Mouse (Mus musculus): ENCODE results near the gene Muc3a.

Gene Muc3a

GRCm38 (mm10) chr5:137212289-137212688, at the start of gene Muc3a:
Gene Muc3a, minus strand, starts transcription at chr5:137212389.
- no peak for DNase-seq (ENCODE audit: extremely low read depth, low read depth)

- no peak for DNase-seq (ENCODE audit: extremely low read depth, low read depth)
These were observed 917 bp downstream of the Muc3a start for GRCm38 (mm10) chr5:137211114-137211829.

- DNase-seq (ENCODE audit: extremely low read depth, low read depth) = no peak
These were observed 1.5 kb downstream of the Muc3a start for GRCm38 (mm10) chr5:137210689-137211088.

GRCm38 (mm10) chr5:137205301-137205700, 6.9 kb downstream of the Muc3a start:
- no peak for DNase-seq (ENCODE audit: extremely low read depth, low read depth)

GRCm38 (mm10) chr5:137194488-137195120, 17.6 kb downstream of the Muc3a start:
- peak; percentile 64 for DNase-seq (ENCODE audit: extremely low read depth, low read depth)

GRCm38 (mm10) chr5:137193279-137193952, 18.8 kb downstream of the Muc3a start:
- no peak for DNase-seq (ENCODE audit: extremely low read depth, low read depth)

GRCm38 (mm10) chr5:137189326-137189725, 22.9 kb downstream of the Muc3a start:
- DNase-seq (ENCODE audit: extremely low read depth, low read depth) = peak; percentile 18

GRCm38 (mm10) chr5:137185362-137185761, 26.8 kb downstream of the Muc3a start:
- DNase-seq (ENCODE audit: extremely low read depth, low read depth) = no peak

- DNase-seq (ENCODE audit: extremely low read depth, low read depth) = no peak
These were observed 32.4 kb downstream of the Muc3a start for GRCm38 (mm10) chr5:137179646-137180374.

- no peak for DNase-seq (ENCODE audit: extremely low read depth, low read depth)
These were observed 38.2 kb downstream of the Muc3a start for GRCm38 (mm10) chr5:137173967-137174366.

- no peak for DNase-seq (ENCODE audit: extremely low read depth, low read depth)
These were observed 39.6 kb downstream of the Muc3a start for GRCm38 (mm10) chr5:137172591-137172990.

- no peak for DNase-seq (ENCODE audit: extremely low read depth, low read depth)
These were observed 40.7 kb downstream of the Muc3a start for GRCm38 (mm10) chr5:137171478-137171877.

- no peak for DNase-seq (ENCODE audit: extremely low read depth, low read depth)
These were observed 41.3 kb downstream of the Muc3a start for GRCm38 (mm10) chr5:137170836-137171380.

GRCm38 (mm10) chr5:137167539-137167938, 44.6 kb downstream of the Muc3a start:
- no peak for DNase-seq (ENCODE audit: extremely low read depth, low read depth)

GRCm38 (mm10) chr5:137166012-137166411, 46.2 kb downstream of the Muc3a start:
- DNase-seq (ENCODE audit: extremely low read depth, low read depth) = no peak

- no peak for DNase-seq (ENCODE audit: extremely low read depth, low read depth)
These were observed 50.3 kb downstream of the Muc3a start for GRCm38 (mm10) chr5:137161853-137162252.

GRCm38 (mm10) chr5:137159461-137159860, 52.7 kb downstream of the Muc3a start:
- DNase-seq (ENCODE audit: extremely low read depth, low read depth) = peak; percentile 41

Measured in MEL-GATA-1-ER (cell line).